Mouse (Mus musculus): ENCODE results near the gene Gm40193. TPM values are rescaled to one million over a fixed set of nuclear protein-coding genes. Genes with fewer than 3 reads are reported as not detected.
"Not testable (repeated sequence)": the region's sequence is repeated elsewhere in the genome, so short reads cannot be mapped to it uniquely, and the experiment has no call there.

Gene Gm40193
- polyA plus RNA-seq, 1 experiment, result not detected

DNA sequence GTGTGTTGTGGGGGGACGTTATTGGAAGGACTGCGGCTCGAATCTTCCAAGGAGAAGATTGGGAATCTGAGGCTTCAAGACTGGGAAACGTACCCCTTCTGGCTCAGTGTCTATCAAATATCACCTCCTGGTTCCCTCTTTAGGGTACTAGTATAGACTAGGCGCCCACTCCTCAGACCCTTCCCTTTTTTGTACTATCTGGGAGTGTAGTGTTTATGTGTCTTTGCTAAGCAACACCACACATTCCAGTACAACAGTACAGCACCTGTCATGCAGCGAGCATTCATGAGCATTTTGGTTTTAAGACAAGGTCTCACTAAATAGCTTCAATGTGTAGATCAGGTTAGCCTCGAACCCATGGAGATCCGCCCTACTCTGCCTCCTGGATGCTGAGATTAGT is 18.8 kb upstream of the Gm40193 start:
- 95% methylated on average over 8 of the region's 8 CpGs for WGBS
- no peaks in the 10 kb centered on the region for H3K4me1 ChIP-seq (replicated peaks; ENCODE audit: control insufficient read depth, insufficient read depth, low read length)
- no peaks in the 10 kb centered on the region for H3K27me3 ChIP-seq (ENCODE audit: control insufficient read depth, insufficient read depth, low read length)
- TF ChIP-seq POLR2A (IDR thresholded peaks at IDR 0.05; ENCODE audit: control insufficient read depth, extremely low read depth, insufficient read depth, low read length, poor library complexity) (no peak), CTCF (IDR thresholded peaks at IDR 0.05; ENCODE audit: borderline replicate concordance, control insufficient read depth, extremely low read depth, insufficient read depth, low read length, poor library complexity) (no peak)
- no peak overlapping the region for H3K27ac ChIP-seq (ENCODE audit: control insufficient read depth, insufficient read depth, low read length)
- no peaks in the 10 kb centered on the region for H3K36me3 ChIP-seq (ENCODE audit: control insufficient read depth, insufficient read depth, low read length)
- no peak for DNase-seq
- no peak overlapping the region for H3K4me3 ChIP-seq (ENCODE audit: control insufficient read depth, insufficient read depth, low read length)

DNA sequence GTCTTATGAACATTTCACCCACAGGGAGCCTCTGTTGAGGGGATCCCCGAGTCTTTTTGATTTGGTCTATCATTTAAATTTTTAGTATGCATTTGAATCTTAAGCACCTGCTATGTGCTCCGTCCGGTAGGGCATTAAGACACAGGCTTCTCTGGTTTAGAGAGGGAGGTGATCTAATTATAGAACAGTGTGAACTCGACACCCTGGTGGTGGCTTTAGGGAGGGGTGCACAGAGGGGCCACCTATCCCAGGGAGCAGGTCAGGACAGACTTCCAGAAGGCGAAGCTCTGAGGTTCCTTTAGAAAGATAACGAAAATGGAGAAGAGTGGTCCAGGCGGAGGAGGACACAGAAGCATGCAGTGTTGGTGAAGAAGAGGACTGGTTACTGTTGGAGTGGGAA is 11.8 kb upstream of the Gm40193 start:
- no peak for DNase-seq
- Histone ChIP-seq H3K36me3 (ENCODE audit: control insufficient read depth, insufficient read depth, low read length) (no peaks in the 10 kb centered on the region), H3K4me1 (replicated peaks; ENCODE audit: control insufficient read depth, insufficient read depth, low read length) (0 out of 2 replicates have a peak, but pooled peaks cover 4% of the 10 kb centered on the region), H3K4me3 (ENCODE audit: control insufficient read depth, insufficient read depth, low read length) (no peak overlapping the region), H3K27me3 (ENCODE audit: control insufficient read depth, insufficient read depth, low read length) (no peaks in the 10 kb centered on the region), H3K27ac (ENCODE audit: control insufficient read depth, insufficient read depth, low read length) (no peak overlapping the region)
- TF ChIP-seq POLR2A (IDR thresholded peaks at IDR 0.05; ENCODE audit: control insufficient read depth, extremely low read depth, insufficient read depth, low read length, poor library complexity), result no peak
- no peak for TF ChIP-seq CTCF (IDR thresholded peaks at IDR 0.05; ENCODE audit: borderline replicate concordance, control insufficient read depth, extremely low read depth, insufficient read depth, low read length, poor library complexity)
- 65% methylated on average over 7 of the region's 7 CpGs for WGBS

DNA sequence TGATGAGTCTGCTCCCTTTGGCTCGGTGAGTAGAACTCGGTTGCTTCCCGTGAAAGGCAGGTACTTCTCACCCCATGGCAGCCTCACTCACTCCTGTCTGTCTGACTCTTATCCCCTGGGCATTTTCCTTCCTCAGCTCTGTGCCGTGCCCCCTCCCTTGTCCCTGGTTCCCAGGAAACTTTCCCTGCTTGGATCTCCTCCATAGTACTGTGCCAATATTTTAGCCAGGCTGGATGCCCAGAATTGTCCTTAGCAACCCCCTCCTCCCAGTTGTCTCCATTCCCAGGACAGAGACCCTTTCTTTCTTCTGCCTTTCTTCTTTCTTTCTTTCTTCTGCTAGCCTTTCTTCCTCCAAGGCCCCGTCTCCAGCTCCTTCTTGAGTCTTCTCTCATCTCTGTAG is 8.7 kb upstream of the Gm40193 start:
- Histone ChIP-seq H3K27me3 (ENCODE audit: control insufficient read depth, insufficient read depth, low read length) (no peaks in the 10 kb centered on the region; the same call in 1 of the 2 replicates), H3K36me3 (ENCODE audit: control insufficient read depth, insufficient read depth, low read length) (no peaks in the 10 kb centered on the region), H3K4me3 (ENCODE audit: control insufficient read depth, insufficient read depth, low read length) (no peak overlapping the region), H3K27ac (ENCODE audit: control insufficient read depth, insufficient read depth, low read length) (no peak overlapping the region), H3K4me1 (replicated peaks; ENCODE audit: control insufficient read depth, insufficient read depth, low read length) (peaks cover 4% of the 10 kb centered on the region; the same call in 1 of the 2 replicates)
- DNase-seq, result no peak
- WGBS, result 80% methylated on average over 5 of the region's 5 CpGs
- TF ChIP-seq POLR2A (IDR thresholded peaks at IDR 0.05; ENCODE audit: control insufficient read depth, extremely low read depth, insufficient read depth, low read length, poor library complexity), result no peak
- TF ChIP-seq CTCF (IDR thresholded peaks at IDR 0.05; ENCODE audit: borderline replicate concordance, control insufficient read depth, extremely low read depth, insufficient read depth, low read length, poor library complexity), result no peak

DNA sequence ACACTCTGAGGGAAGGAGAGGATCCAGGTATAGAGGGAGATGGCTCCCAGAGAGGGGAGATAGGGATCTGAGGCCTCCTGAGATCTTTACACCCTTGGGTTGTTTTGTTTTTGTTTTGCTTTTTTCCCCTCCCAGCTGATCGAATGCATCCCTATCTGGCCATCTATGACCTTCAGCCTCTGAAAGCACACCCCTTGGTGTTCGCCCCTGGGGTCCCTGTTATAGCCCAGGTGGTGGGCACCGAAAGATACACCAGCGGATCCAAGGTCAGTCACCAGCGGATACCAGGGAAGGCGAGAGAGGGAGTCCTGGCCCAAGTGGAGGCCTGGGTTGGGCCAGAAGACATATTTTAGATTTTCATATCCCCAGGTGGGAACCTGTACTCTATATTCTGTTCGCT is 8.2 kb upstream of the Gm40193 start:
- Histone ChIP-seq H3K4me3 (ENCODE audit: control insufficient read depth, insufficient read depth, low read length) (no peak overlapping the region), H3K36me3 (ENCODE audit: control insufficient read depth, insufficient read depth, low read length) (no peaks in the 10 kb centered on the region), H3K27me3 (ENCODE audit: control insufficient read depth, insufficient read depth, low read length) (no peaks in the 10 kb centered on the region; the same call in 1 of the 2 replicates), H3K27ac (ENCODE audit: control insufficient read depth, insufficient read depth, low read length) (no peak overlapping the region), H3K4me1 (replicated peaks; ENCODE audit: control insufficient read depth, insufficient read depth, low read length) (peaks cover 4% of the 10 kb centered on the region; the same call in 1 of the 2 replicates)
- DNase-seq, result no peak
- TF ChIP-seq CTCF (IDR thresholded peaks at IDR 0.05; ENCODE audit: borderline replicate concordance, control insufficient read depth, extremely low read depth, insufficient read depth, low read length, poor library complexity) (no peak), POLR2A (IDR thresholded peaks at IDR 0.05; ENCODE audit: control insufficient read depth, extremely low read depth, insufficient read depth, low read length, poor library complexity) (no peak)
- 89% methylated on average over 7 of the region's 7 CpGs for WGBS

DNA sequence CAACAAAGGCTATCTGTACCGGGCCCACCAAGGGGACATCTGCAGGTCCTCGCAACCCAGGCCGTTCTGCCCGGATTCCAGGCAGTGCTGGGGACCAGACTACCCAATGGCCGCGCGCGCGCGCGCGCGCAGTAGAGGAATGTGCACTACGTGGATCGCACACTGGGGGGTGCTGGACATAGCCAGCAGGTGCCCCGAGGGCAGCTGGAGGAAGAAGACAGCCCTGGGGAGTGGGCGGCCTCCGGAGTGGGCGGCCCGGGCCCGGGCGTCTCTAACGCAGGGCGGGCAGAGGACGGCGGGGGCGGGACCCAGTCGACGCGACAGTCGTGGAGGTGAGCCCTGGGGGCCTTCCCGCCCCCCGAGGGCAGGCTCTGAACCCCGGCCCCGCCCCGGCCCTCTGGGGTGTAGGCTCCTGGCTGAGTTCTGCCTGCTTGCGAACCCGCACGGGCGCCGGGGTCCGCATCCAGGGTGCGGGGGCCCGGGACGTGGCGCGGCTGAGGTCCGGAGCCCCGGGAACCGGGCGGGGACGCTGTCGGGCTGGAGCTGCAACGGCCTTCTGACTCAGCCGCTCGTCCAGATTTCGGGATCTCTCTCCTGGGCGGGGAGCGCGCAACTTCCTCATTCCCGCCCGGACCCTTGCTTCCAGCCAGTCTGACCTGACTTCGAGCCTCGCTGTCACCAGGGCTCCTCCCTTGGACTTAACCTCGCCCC is 7.3 kb upstream of the Gm40193 start, which contains the start of gene Pld2:
Gene Pld2 (plus strand): TSS at position 188 of the 711 bp plus-strand sequence.
- Histone ChIP-seq H3K36me3 (ENCODE audit: control insufficient read depth, insufficient read depth, low read length) (no peaks in the 10 kb centered on the region), H3K27me3 (ENCODE audit: control insufficient read depth, insufficient read depth, low read length) (no peaks in the 10 kb centered on the region; the same call in 1 of the 2 replicates), H3K4me1 (replicated peaks; ENCODE audit: control insufficient read depth, insufficient read depth, low read length) (peaks cover 4% of the 10 kb centered on the region; the same call in 1 of the 2 replicates), H3K27ac (ENCODE audit: control insufficient read depth, insufficient read depth, low read length) (no peak within 1 kb of the TSS), H3K4me3 (ENCODE audit: control insufficient read depth, insufficient read depth, low read length) (peak within 1 kb of the TSS; percentile 42)
- TF ChIP-seq POLR2A (IDR thresholded peaks at IDR 0.05; ENCODE audit: control insufficient read depth, extremely low read depth, insufficient read depth, low read length, poor library complexity) (0 out of 2 replicates have a peak, but pooled peaks have one; percentile 23), CTCF (IDR thresholded peaks at IDR 0.05; ENCODE audit: borderline replicate concordance, control insufficient read depth, extremely low read depth, insufficient read depth, low read length, poor library complexity) (peak; percentile 79; the same call in 1 of the 2 replicates)
- WGBS, result 3% methylated on average over 64 of the region's 65 CpGs
- peak; percentile 84 for DNase-seq

DNA sequence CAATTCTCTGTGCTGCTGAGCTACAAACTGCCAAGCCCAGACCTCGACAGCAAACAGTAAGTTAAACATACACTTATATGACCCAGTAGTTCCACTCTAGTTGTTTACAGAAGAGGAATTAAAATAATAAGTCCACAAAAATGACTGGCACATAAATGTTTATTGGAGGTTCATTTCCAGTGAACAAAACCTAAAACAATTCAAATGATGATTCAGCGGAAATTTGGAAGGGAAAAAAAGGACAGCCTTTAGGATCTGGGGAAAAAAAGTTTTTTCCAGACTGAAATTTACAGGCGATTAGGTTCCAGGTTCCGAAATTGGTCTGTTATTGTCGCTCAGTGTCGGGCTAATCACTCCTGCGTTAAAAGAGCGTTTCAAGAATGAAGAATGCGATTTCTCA is 6.7 kb upstream of the Gm40193 start:
- WGBS, result 10% methylated on average over 9 of the region's 9 CpGs
- no peak overlapping the region for H3K27ac ChIP-seq (ENCODE audit: control insufficient read depth, insufficient read depth, low read length)
- H3K4me1 ChIP-seq (replicated peaks; ENCODE audit: control insufficient read depth, insufficient read depth, low read length), result peaks cover 4% of the 10 kb centered on the region; the same call in 1 of the 2 replicates
- no peak for DNase-seq
- no peaks in the 10 kb centered on the region; the same call in 1 of the 2 replicates for H3K27me3 ChIP-seq (ENCODE audit: control insufficient read depth, insufficient read depth, low read length)
- H3K36me3 ChIP-seq (ENCODE audit: control insufficient read depth, insufficient read depth, low read length), result no peaks in the 10 kb centered on the region
- peak overlapping the region; percentile 42 for H3K4me3 ChIP-seq (ENCODE audit: control insufficient read depth, insufficient read depth, low read length)
- TF ChIP-seq CTCF (IDR thresholded peaks at IDR 0.05; ENCODE audit: borderline replicate concordance, control insufficient read depth, extremely low read depth, insufficient read depth, low read length, poor library complexity) (no peak), POLR2A (IDR thresholded peaks at IDR 0.05; ENCODE audit: control insufficient read depth, extremely low read depth, insufficient read depth, low read length, poor library complexity) (no peak)

DNA sequence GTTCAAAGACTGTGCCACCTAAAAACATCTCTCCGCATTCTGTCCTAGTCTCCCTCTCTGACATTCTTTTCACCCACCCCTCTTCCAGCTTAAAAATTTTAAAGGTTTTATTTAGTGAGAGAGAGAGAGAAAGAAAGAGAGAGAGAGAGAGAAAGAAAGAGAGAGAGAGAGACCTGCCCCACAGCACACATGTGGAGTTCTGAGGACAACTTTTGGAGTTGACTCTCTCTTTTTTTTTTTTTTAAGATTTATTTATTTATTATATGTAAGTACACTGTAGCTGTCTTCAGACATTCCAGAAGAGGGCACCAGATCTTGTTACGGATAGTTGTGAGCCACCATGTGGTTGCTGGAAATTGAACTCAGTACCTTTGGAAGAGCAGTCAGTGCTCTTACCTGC is 1.7 kb downstream of the Gm40193 start:
- not testable (repeated sequence) for DNase-seq; H3K4me3 ChIP-seq (ENCODE audit: control insufficient read depth, insufficient read depth, low read length); H3K27ac ChIP-seq (ENCODE audit: control insufficient read depth, insufficient read depth, low read length); H3K27me3 ChIP-seq (ENCODE audit: control insufficient read depth, insufficient read depth, low read length); H3K4me1 ChIP-seq (replicated peaks; ENCODE audit: control insufficient read depth, insufficient read depth, low read length)
- peaks cover 22% of the 10 kb centered on the region for H3K36me3 ChIP-seq (ENCODE audit: control insufficient read depth, insufficient read depth, low read length)
- 70% methylated on average over 2 of the region's 2 CpGs for whole genome bisulfite sequencing

Data from thymus, adult 2 months (tissue).